Mouse (Mus musculus) thymus, adult 2 months (tissue): Measurements from ENCODE around the gene Gm20503. TPM values are rescaled to one million over a fixed set of nuclear protein-coding genes. Genes with fewer than 3 reads are reported as not detected.

ENCODE experiments used
- DNase-seq: peaks from one replicate; pipeline ENCODE4 v3.0.0; 2021
- H3K27ac ChIP-seq: fragments of 200-500 bp; 2 replicates; pipeline ENCODE4 v1.5.1; 2012; ENCODE audit warnings: low read length, control low read depth; ENCODE audit not compliant: control insufficient read depth, insufficient read depth
- H3K27me3 ChIP-seq: fragments of 200-500 bp; 2 replicates; pipeline ENCODE4 v1.6.1; 2012; ENCODE audit warnings: mild to moderate bottlenecking, low read length, moderate library complexity, mixed read lengths; ENCODE audit not compliant: control insufficient read depth, insufficient read depth
- H3K36me3 ChIP-seq: fragments of 200-500 bp; 2 replicates; pipeline ENCODE4 v1.6.1; 2012; ENCODE audit warnings: mild to moderate bottlenecking, low read length, moderate library complexity; ENCODE audit not compliant: control insufficient read depth, insufficient read depth
- H3K4me1 ChIP-seq: fragments of 200-500 bp; replicated peaks from 2 replicates; pipeline ENCODE4 v1.6.1; 2012; ENCODE audit warnings: low read length; ENCODE audit not compliant: control insufficient read depth, insufficient read depth
- H3K4me3 ChIP-seq: fragments of 200-500 bp; 2 replicates; pipeline ENCODE4 v1.5.1; 2012; ENCODE audit warnings: mild to moderate bottlenecking, low read length, control low read depth, moderate library complexity; ENCODE audit not compliant: control insufficient read depth, insufficient read depth
- CTCF ChIP-seq: fragments of 200-500 bp; IDR thresholded peaks from 2 replicates; pipeline ENCODE4 v1.5.1; 2012; ENCODE audit warnings: mild to moderate bottlenecking, control low read depth, low read length, moderate library complexity, borderline replicate concordance; ENCODE audit not compliant: control insufficient read depth, poor library complexity, insufficient read depth; ENCODE audit errors: extremely low read depth
- POLR2A ChIP-seq: fragments of 200-500 bp; IDR thresholded peaks from 2 replicates; pipeline ENCODE4 v1.6.1; 2012; ENCODE audit warnings: mild to moderate bottlenecking, low read length, control low read depth, moderate library complexity; ENCODE audit not compliant: control insufficient read depth, poor library complexity, insufficient read depth; ENCODE audit errors: extremely low read depth
- WGBS: fragments of 180-500 bp; shearing (Covaris S2); methylation state at CpG from one replicate; pipeline ENCODE4 v1.1.7; 2018; 5-methylcytosine and 5-hydroxymethylcytosine counted together
- polyA plus RNA-seq: library from polyadenylated mRNA; depleted of rRNA; stranded (reverse); fragments of >200 nt; gene quantifications from 2 replicates; pipeline ENCODE4 v1.2.3, GENCODE M21; 2012

The Gm20503 gene
- polyA plus RNA-seq, 1 experiment, result not detected

DNA sequence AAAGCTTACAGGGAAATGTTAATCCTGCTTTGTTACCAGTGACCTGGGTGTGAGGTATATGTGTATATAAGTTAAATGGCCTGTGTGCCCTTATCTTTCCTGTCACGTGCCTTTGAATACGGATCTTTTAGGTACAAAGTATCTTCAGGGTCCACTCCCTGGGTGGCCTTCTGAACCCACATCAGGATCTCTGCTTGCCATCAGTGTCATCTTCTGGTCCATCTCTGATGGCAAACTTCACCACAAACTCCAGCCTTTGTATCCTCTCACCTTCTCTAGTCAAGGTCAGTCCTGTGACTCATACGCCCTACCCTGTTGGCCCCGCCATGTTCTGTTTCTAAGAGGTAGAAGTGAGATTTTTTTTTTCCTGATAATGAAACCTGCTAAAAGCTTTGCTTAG, 8.2 kb upstream of the Gm20503 start, which contains the start of gene Dnajc25:
TSS of gene Dnajc25 (plus strand) at position 301 of the 400 bp plus-strand sequence.
- DNase-seq, result no peak
- H3K27ac ChIP-seq, result no peak within 1 kb of the TSS
- H3K4me1 ChIP-seq, result no peaks in the 10 kb centered on the region
- WGBS, result 93% methylated on average over 4 of the region's 4 CpGs
- no peak within 1 kb of the TSS for H3K4me3 ChIP-seq
- no peaks in the 10 kb centered on the region for H3K27me3 ChIP-seq
- H3K36me3 ChIP-seq, result no peaks in the 10 kb centered on the region
- no peak for TF ChIP-seq CTCF
- no peak for TF ChIP-seq POLR2A

DNA sequence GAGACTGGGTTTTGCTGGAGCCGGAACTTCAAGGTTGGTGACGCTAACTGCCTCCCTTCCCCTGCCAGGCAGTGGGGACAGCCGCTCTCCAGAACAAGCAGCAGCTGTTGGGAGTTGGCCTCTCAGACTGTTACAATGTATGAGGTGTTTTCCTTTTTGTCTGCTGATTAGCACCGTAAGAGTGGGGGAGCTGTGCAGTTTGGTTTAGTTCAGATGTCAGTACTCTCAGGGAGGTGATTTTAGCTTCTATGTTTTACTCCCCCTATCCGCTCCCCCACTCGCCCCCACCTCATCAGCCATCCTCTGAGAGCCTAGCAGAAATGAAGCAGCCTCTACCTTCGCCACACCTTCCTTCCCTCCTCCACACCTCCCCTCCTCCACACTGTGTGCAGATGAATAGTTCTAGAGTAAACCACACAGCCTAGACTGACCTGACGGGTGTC, 7.7 kb upstream of the Gm20503 start:
- Histone ChIP-seq H3K4me1 (no peaks in the 10 kb centered on the region), H3K27me3 (no peaks in the 10 kb centered on the region), H3K27ac (no peak overlapping the region), H3K36me3 (no peaks in the 10 kb centered on the region), H3K4me3 (no peak overlapping the region)
- 91% methylated on average over 8 of the region's 8 CpGs for WGBS
- DNase-seq, result no peak
- TF ChIP-seq POLR2A (no peak), CTCF (no peak)

DNA sequence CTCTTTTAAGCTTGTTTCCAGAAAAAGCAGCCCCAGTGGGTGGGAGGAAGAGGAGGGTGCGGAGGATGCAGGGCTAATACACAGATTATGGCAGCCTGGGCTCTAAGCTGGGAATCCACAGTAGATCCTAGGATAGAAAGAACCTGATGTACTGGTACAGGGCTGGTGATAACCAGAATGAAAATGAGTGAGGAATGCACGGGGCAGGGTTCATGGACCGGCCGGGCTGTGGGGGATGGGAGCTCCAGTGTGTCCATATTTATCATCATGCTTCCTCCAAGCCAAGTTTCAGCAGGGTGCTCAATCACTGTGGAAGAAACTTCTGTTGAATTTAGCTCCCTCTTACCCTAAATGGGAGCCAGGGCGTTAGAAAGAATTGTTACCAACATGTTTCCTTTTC, 5.9 kb upstream of the Gm20503 start:
- no peak overlapping the region for H3K27ac ChIP-seq
- H3K27me3 ChIP-seq, result no peaks in the 10 kb centered on the region
- H3K36me3 ChIP-seq, result no peaks in the 10 kb centered on the region
- DNase-seq, result no peak
- 97% methylated on average over 5 of the region's 5 CpGs for WGBS
- H3K4me1 ChIP-seq, result no peaks in the 10 kb centered on the region
- TF ChIP-seq POLR2A, result no peak
- no peak for TF ChIP-seq CTCF
- no peak overlapping the region for H3K4me3 ChIP-seq

DNA sequence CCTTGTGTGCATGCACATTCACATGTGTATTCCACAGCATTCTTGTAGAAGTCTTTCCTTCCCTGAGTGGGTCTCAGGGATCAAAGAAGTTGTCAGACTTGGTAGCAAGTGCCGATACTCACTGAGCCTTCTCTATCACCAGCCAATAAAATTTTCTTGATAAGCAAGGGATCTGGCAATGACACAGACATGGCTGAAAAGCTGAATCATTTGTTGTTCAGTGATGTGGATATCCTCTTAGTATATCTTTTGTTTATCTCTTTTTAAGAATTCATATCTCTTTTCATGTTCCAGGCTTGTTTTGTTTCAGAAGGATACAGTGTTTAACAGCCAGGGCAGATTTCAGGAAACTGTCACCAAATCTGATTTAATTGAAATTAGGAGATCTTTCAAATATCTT, 4.3 kb upstream of the Gm20503 start:
- Histone ChIP-seq H3K27me3 (no peaks in the 10 kb centered on the region), H3K36me3 (no peaks in the 10 kb centered on the region), H3K4me3 (no peak overlapping the region), H3K27ac (no peak overlapping the region), H3K4me1 (peaks cover 5% of the 10 kb centered on the region)
- 100% methylated on average over 1 of the region's 1 CpGs for WGBS
- no peak for TF ChIP-seq POLR2A
- no peak for TF ChIP-seq CTCF
- no peak for DNase-seq

DNA sequence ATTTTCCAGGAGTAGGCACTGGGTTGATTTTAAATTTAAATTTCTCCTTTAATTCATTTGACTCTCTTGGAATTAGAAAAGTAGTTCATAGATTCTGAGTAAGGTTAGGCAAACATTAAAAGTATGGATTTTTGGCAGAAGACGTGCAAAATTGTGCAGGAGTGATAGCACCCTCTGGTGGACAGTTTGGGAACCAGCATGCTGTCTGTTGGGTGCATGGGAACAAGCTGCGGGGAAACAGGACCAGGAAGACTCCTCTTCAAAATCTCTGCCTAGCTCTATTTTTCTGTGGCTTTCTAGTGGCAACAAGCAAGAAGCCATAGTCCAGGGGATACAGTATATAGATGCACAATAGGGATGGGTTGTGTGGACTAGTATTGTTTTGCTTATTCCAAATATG, 3.3 kb upstream of the Gm20503 start:
- DNase-seq, result peak; percentile 73
- TF ChIP-seq CTCF, result no peak; the same call in 1 of the 2 replicates
- TF ChIP-seq POLR2A, result no peak
- H3K27ac ChIP-seq, result no peak overlapping the region
- no peaks in the 10 kb centered on the region for H3K27me3 ChIP-seq
- peaks cover 7% of the 10 kb centered on the region for H3K4me1 ChIP-seq
- no peak overlapping the region for H3K4me3 ChIP-seq
- H3K36me3 ChIP-seq, result no peaks in the 10 kb centered on the region
- 1% methylated on average over 2 of the region's 2 CpGs for WGBS

DNA sequence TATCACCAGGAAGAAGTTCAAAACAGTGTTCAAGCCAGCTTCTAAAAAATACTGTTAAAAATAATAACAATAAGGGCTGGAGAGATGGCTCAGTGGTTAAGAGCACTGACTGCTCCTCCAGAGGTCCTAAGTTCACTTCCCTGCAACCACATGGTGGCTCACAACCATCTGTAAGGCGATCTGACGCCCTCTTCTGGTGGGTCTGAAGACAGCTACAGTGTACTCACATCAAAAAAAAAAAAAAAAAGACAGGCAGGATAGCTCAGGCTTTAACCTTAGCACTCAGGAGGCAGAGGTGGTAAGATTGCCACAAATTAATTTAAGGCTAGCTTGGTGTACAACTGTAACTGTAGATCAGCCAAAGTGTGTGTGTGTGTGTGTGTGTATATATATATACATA, 2.4 kb upstream of the Gm20503 start:
- DNase-seq, result peak; percentile 60
- WGBS, result 1% methylated on average over 2 of the region's 2 CpGs
- TF ChIP-seq CTCF, result no peak
- TF ChIP-seq POLR2A, result no peak

DNA sequence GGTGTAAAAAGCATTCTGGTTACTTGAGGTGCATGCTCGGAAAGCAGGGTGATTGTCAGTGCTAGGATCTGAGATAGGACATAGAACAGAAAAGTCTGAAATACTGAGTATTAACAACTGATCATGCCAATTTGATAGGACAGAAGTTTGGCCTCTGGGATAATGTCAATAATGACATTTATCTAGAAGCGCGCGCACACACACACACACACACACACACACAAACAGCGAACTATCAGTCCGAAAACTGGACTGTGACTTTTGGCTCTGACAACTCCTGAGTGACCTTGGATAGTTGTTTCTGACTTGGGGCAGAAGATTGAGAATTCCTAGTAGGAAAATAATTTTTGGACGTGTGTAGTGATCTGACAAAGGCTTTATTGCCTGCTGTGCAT, 793 bp downstream of the Gm20503 start:
- H3K36me3 ChIP-seq, result no peaks in the 10 kb centered on the region
- no peak for TF ChIP-seq CTCF
- TF ChIP-seq POLR2A, result no peak
- H3K27ac ChIP-seq, result no peak overlapping the region
- peak overlapping the region; percentile 86; the same call in 1 of the 2 replicates for H3K4me3 ChIP-seq
- DNase-seq, result no peak
- peaks cover 10% of the 10 kb centered on the region for H3K4me1 ChIP-seq
- H3K27me3 ChIP-seq, result no peaks in the 10 kb centered on the region
- 69% methylated on average over 7 of the region's 7 CpGs for WGBS

More for the DNA sequence above, 2.4 kb upstream of the Gm20503 start:
- Histone ChIP-seq H3K36me3 (no peaks in the 10 kb centered on the region), H3K4me3 (no peak overlapping the region), H3K27me3 (no peaks in the 10 kb centered on the region), H3K27ac (no peak overlapping the region), H3K4me1 (peaks cover 8% of the 10 kb centered on the region)
